Mouse (Mus musculus) hindbrain, embryonic 11.5 days (tissue): ENCODE measurements at regions not wholly inside any gene's neighbourhood (a gene's known extent, or its start where the extent isn't known, plus 50 kb on each side); places are given as distances from the start of the nearest gene placed in this dataset.
A peak's percentile ranks its signal among the peaks of the same experiment; 100 is the strongest.

Experiments used
- ATAC-seq: fragments of 200-750 bp; cut with Nextera tagmentation; 2 replicates; pipeline ENCODE4 v1.8.0; 2017; ENCODE audit warnings: mild to moderate bottlenecking, moderate TSS enrichment, moderate library complexity; ENCODE audit not compliant: low FRiP score
- DNase-seq: peaks from one replicate; pipeline ENCODE4 v3.0.0-alpha.2; 2015; ENCODE audit warnings: low spot score
- H3K27ac ChIP-seq: fragments of 300-500 bp; sonication (generic); 2 replicates; pipeline ENCODE4 v1.5.1; 2014; ENCODE audit warnings: mild to moderate bottlenecking, low read depth, low read length
- H3K27me3 ChIP-seq: fragments of 300-500 bp; sonication (generic); 2 replicates; pipeline ENCODE4 v1.6.1; 2014; ENCODE audit warnings: mild to moderate bottlenecking, low read length, moderate library complexity, mixed read lengths; ENCODE audit not compliant: control insufficient read depth, insufficient read depth
- H3K36me3 ChIP-seq: fragments of 300-500 bp; sonication (generic); 2 replicates; pipeline ENCODE4 v1.6.1; 2014; ENCODE audit warnings: mild to moderate bottlenecking, low read length, moderate library complexity, mixed read lengths; ENCODE audit not compliant: control insufficient read depth, insufficient read depth
- H3K4me1 ChIP-seq: fragments of 300-500 bp; sonication (generic); replicated peaks from 2 replicates; pipeline ENCODE4 v1.6.1; 2014; ENCODE audit warnings: low read length, mixed read lengths; ENCODE audit not compliant: control insufficient read depth, insufficient read depth
- H3K4me2 ChIP-seq: fragments of 300-500 bp; sonication (generic); replicated peaks from 2 replicates; pipeline ENCODE4 v1.6.1; 2014; ENCODE audit warnings: mild to moderate bottlenecking, low read depth, low read length
- H3K4me3 ChIP-seq: fragments of 300-500 bp; sonication (generic); 2 replicates; pipeline ENCODE4 v1.5.1; 2014; ENCODE audit warnings: low read depth, low read length
- H3K9ac ChIP-seq: fragments of 300-500 bp; sonication (generic); 2 replicates; pipeline ENCODE4 v1.6.1; 2014; ENCODE audit warnings: low read depth, low read length
- H3K9me3 ChIP-seq: fragments of 300-500 bp; sonication (generic); 2 replicates; pipeline ENCODE4 v1.6.1; 2016; ENCODE audit warnings: low read length; ENCODE audit not compliant: control insufficient read depth
- WGBS: fragments of 180-500 bp; shearing (Covaris S2); extraction: QIAGEN DNeasy Blood & Tissue Kit; methylation state at CpG from one replicate; pipeline ENCODE4 v1.1.7; 2014; 5-methylcytosine and 5-hydroxymethylcytosine counted together

GRCm38 (mm10) chr2:105594131-105594530, 74.6 kb upstream of the Pax6 start:
- DNase-seq (no peak), ATAC-seq (no peak)
- H3K36me3 ChIP-seq: no peaks in the 10 kb centered on the region
- H3K4me3 ChIP-seq: no peak overlapping the region
- no peaks in the 10 kb centered on the region for H3K4me1 ChIP-seq
- 87% methylated on average over 2 of the region's 2 CpGs for WGBS
- H3K9ac ChIP-seq: no peak overlapping the region
- no peak overlapping the region for H3K4me2 ChIP-seq
- H3K27me3 ChIP-seq: no peaks in the 10 kb centered on the region
- H3K9me3 ChIP-seq: no peaks in the 10 kb centered on the region
- no peak overlapping the region for H3K27ac ChIP-seq

- DNase-seq (no peak), ATAC-seq (no peak)
- Histone ChIP-seq H3K4me3 (no peak overlapping the region), H3K36me3 (no peaks in the 10 kb centered on the region), H3K27ac (no peak overlapping the region), H3K9ac (no peak overlapping the region), H3K9me3 (no peaks in the 10 kb centered on the region), H3K4me1 (0 out of 2 replicates have a peak, but pooled peaks cover 2% of the 10 kb centered on the region), H3K4me2 (no peak overlapping the region), H3K27me3 (peaks cover 3% of the 10 kb centered on the region; the same call in 1 of the 2 replicates)
- WGBS: 68% methylated on average over 11 of the region's 11 CpGs
These were observed 64.1 kb upstream of the Pax6 start for GRCm38 (mm10) chr2:105604553-105605116.

GRCm38 (mm10) chr2:105607969-105608538, 60.6 kb upstream of the Pax6 start:
- Histone ChIP-seq H3K27ac (no peak overlapping the region), H3K27me3 (peaks cover 3% of the 10 kb centered on the region; the same call in 1 of the 2 replicates), H3K36me3 (no peaks in the 10 kb centered on the region), H3K4me3 (no peak overlapping the region), H3K9me3 (no peaks in the 10 kb centered on the region), H3K9ac (no peak overlapping the region), H3K4me1 (peaks cover 5% of the 10 kb centered on the region; the same call in 1 of the 2 replicates), H3K4me2 (no peak overlapping the region)
- DNase-seq (no peak), ATAC-seq (no peak)
- WGBS: 62% methylated on average over 8 of the region's 8 CpGs

DNA sequence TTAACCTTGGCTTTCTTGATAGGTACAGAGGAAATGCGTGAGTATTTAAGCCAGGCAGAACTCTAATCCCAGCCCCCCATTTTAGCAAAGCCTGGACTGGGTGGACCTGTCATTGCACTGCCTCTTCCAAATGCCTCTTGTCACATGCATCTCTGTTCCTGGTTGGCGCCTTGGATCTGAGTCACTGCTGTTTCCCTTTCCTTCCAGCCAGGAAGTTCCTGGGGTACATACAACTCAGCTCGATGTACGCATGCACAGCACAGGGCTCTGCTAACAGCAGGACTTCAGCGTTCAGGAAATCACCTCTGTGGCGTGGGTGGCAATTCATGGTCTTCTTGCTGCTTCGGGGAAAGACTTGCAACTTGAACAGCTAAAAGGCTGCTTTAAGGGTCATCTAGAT, 59.9 kb upstream of the Pax6 start:
- H3K4me3 ChIP-seq: no peak overlapping the region
- H3K9ac ChIP-seq: no peak overlapping the region
- peaks cover 3% of the 10 kb centered on the region; the same call in 1 of the 2 replicates for H3K27me3 ChIP-seq
- no peak overlapping the region for H3K27ac ChIP-seq
- H3K4me2 ChIP-seq: no peak overlapping the region
- 73% methylated on average over 7 of the region's 7 CpGs for WGBS
- no peaks in the 10 kb centered on the region for H3K36me3 ChIP-seq
- peaks cover 5% of the 10 kb centered on the region; the same call in 1 of the 2 replicates for H3K4me1 ChIP-seq
- DNase-seq: no peak
- no peaks in the 10 kb centered on the region for H3K9me3 ChIP-seq
- no peak for ATAC-seq

DNA sequence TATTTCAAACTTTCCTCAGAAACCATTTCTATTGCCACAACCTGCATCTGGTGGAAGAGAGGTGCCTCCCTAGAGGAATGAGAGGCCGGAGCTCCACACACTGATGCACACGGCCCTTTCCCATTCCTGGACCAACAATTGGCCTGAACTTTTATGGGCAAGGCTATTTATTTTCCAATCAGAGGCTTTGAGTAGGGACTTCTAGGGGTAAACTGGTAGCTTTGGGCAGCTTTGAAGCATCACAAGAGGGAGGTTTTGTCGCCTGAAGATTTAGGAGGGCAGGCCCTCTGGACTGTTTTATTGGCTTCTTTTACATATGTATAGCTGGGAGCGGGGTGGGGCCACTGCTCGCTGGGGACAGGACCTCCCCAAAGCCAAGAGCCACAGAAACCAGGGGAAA, 57.7 kb upstream of the Pax6 start:
- no peaks in the 10 kb centered on the region for H3K9me3 ChIP-seq
- no peaks in the 10 kb centered on the region for H3K36me3 ChIP-seq
- no peak for ATAC-seq
- no peak overlapping the region for H3K4me3 ChIP-seq
- peaks cover 8% of the 10 kb centered on the region; the same call in 1 of the 2 replicates for H3K4me1 ChIP-seq
- H3K9ac ChIP-seq: no peak overlapping the region
- H3K27ac ChIP-seq: peak overlapping the region; percentile 67
- no peak overlapping the region for H3K4me2 ChIP-seq
- DNase-seq: peak; percentile 24
- H3K27me3 ChIP-seq: peaks cover 3% of the 10 kb centered on the region; the same call in 1 of the 2 replicates
- 31% methylated on average over 5 of the region's 5 CpGs for WGBS

DNA sequence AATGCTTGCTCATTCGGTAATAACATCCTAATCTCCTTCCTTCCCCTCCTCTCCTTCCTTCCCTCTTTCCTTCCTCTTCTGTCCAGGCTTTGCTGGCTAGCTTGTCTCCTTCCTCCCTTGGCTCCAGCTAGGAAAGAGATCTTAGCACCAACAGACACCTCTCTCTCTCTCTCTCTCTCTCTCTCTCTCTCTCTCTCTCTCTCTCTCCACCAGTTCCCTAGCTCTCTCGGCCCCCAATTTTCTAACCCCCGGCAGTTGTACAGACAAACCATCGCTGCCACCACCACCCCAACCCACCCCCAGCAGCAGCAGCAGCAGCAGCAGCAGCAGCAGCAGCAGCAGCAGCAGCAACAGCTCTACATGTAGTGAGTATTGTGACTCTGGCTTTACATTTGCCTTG, 57.0 kb upstream of the Pax6 start:
- WGBS: 6% methylated on average over 4 of the region's 4 CpGs
- no peak for DNase-seq
- Histone ChIP-seq H3K4me3 (no peak overlapping the region), H3K27ac (peak overlapping the region; percentile 67), H3K36me3 (no peaks in the 10 kb centered on the region), H3K27me3 (peaks cover 3% of the 10 kb centered on the region; the same call in 1 of the 2 replicates), H3K4me2 (no peak overlapping the region), H3K9ac (no peak overlapping the region), H3K4me1 (peaks cover 7% of the 10 kb centered on the region; the same call in 1 of the 2 replicates), H3K9me3 (no peaks in the 10 kb centered on the region)
- ATAC-seq: peak; percentile 3; the same call in 1 of the 2 replicates

GRCm38 (mm10) chr2:105612051-105612664, 56.5 kb upstream of the Pax6 start:
- DNase-seq (peak; percentile 76), ATAC-seq (peak; percentile 92)
- H3K9ac ChIP-seq: no peak overlapping the region
- no peaks in the 10 kb centered on the region for H3K36me3 ChIP-seq
- H3K4me2 ChIP-seq: peak overlapping the region; percentile 12
- no peak overlapping the region for H3K4me3 ChIP-seq
- 2% methylated on average over 21 of the region's 21 CpGs for WGBS
- peaks cover 7% of the 10 kb centered on the region; the same call in 1 of the 2 replicates for H3K4me1 ChIP-seq
- peaks cover 3% of the 10 kb centered on the region; the same call in 1 of the 2 replicates for H3K27me3 ChIP-seq
- no peaks in the 10 kb centered on the region for H3K9me3 ChIP-seq
- H3K27ac ChIP-seq: peak overlapping the region; percentile 67

- WGBS: 32% methylated on average over 7 of the region's 7 CpGs
- no peaks in the 10 kb centered on the region for H3K36me3 ChIP-seq
- H3K9me3 ChIP-seq: no peaks in the 10 kb centered on the region
- no peak overlapping the region for H3K4me3 ChIP-seq
- H3K9ac ChIP-seq: no peak overlapping the region
- peaks cover 3% of the 10 kb centered on the region; the same call in 1 of the 2 replicates for H3K27me3 ChIP-seq
- peak overlapping the region; percentile 67; the same call in 1 of the 2 replicates for H3K27ac ChIP-seq
- peaks cover 7% of the 10 kb centered on the region; the same call in 1 of the 2 replicates for H3K4me1 ChIP-seq
- DNase-seq (no peak), ATAC-seq (no peak; the same call in 1 of the 2 replicates)
- H3K4me2 ChIP-seq: peak overlapping the region; percentile 12
These were observed 56.0 kb upstream of the Pax6 start for GRCm38 (mm10) chr2:105612706-105613105.
